Comparison of ENCODE assay signal across 26 mouse cellular contexts in the genomic region with DNA sequence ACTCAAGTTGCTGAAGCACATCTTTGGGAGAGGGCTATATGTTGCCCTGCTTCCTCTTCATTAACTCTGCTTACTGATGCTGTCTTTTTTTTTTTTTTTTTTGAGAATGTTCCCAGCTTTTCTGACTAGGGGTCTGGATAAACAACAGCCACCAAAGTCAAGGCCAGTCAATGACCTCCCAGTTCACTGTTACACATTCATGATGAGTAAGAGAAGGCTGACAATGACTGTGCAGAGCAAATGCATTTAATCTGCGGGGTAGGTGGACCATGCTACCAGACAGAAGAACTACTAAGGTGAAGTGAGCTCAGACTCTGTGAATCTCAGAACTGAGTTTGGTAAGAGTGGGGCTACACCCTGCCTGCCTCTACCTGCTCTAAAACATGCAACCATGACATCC.
DNase-seq lines count a peak whose midpoint lies in the region.
"Had no signal": no experiment of that assay in that cellular context is flagged by ENCODE, and none has a peak within 500 bp of the region (broad histone marks: within the 10 kb centered on the region; RNA-seq: fewer than 3 reads in every experiment).

No protein-coding gene starts in this region.

- 89% methylated on average over 1 of the region's 1 CpGs for WGBS in heart, embryonic 10.5 days

- no peak overlapping the region for H3K4me3 ChIP-seq in heart, embryonic 10.5 days
- H3K4me3 ChIP-seq: embryonic facial prominence, embryonic 10.5 days; embryonic facial prominence, embryonic 13.5 days; forebrain, embryonic 10.5 days; forebrain, embryonic 13.5 days; heart, adult 2 months; heart, embryonic 12.5 days; heart, embryonic 15.5 days; hindbrain, embryonic 10.5 days; hindbrain, embryonic 13.5 days; intestine, embryonic 15.5 days had no signal

- intact Hi-C loops in left cerebral cortex, postnatal 36 days (cut with DNase I), result no loop called here

- peak overlapping the region; percentile 47; the same call in 1 of the 2 replicates for H3K27ac ChIP-seq in heart, embryonic 10.5 days
- H3K27ac ChIP-seq: embryonic facial prominence, embryonic 10.5 days; embryonic facial prominence, embryonic 13.5 days; forebrain, embryonic 10.5 days; forebrain, embryonic 13.5 days; heart, adult 2 months; heart, embryonic 15.5 days; hindbrain, embryonic 10.5 days; hindbrain, embryonic 13.5 days; intestine, embryonic 15.5 days had no signal

- peak; percentile 35 to 75 for DNase-seq in adrenal gland, adult (ENCODE audit: inconsistent age in 2 of 2, low spot score in 1 of 2)
- DNase-seq in adrenal gland, postnatal 25 days, result no peak
- no peak for DNase-seq in heart, embryonic 10.5 days (ENCODE audit: low spot score)
- DNase-seq in heart, adult 8-10 months (ENCODE audit: low spot score), result no peak
- peak; percentile 9 for DNase-seq in adrenal gland, postnatal 10 days
- DNase-seq in left cerebral cortex, postnatal 36 days (ENCODE audit: low spot score in 2 of 2), result no peak
- DNase-seq in gastrocnemius, postnatal 25 days, result no peak
- DNase-seq: cerebellum, adult 11-12 months; cerebellum, adult 8-10 months; cerebellum, postnatal 10 days; cerebellum, postnatal 36 days; embryo, embryonic 11 days; gastrocnemius, postnatal 10 days; heart, adult 2 months; heart, postnatal 10 days; heart, postnatal 36 days; kidney, adult 11 months had no signal

- peaks cover 16% of the 10 kb centered on the region for H3K4me1 ChIP-seq in heart, embryonic 10.5 days
- H3K4me1 ChIP-seq: embryonic facial prominence, embryonic 10.5 days; intestine, embryonic 15.5 days had no signal

- no peaks in the 10 kb centered on the region for H3K9me3 ChIP-seq in heart, embryonic 10.5 days
- H3K9me3 ChIP-seq: embryonic facial prominence, embryonic 10.5 days; embryonic facial prominence, embryonic 13.5 days; forebrain, embryonic 10.5 days; forebrain, embryonic 13.5 days; heart, embryonic 12.5 days; heart, embryonic 15.5 days; hindbrain, embryonic 10.5 days; hindbrain, embryonic 13.5 days; intestine, embryonic 15.5 days had no signal

- H3K36me3 ChIP-seq in heart, embryonic 10.5 days, result no peaks in the 10 kb centered on the region
- H3K36me3 ChIP-seq: embryonic facial prominence, embryonic 10.5 days; embryonic facial prominence, embryonic 13.5 days; forebrain, embryonic 10.5 days; heart, embryonic 12.5 days; heart, embryonic 15.5 days; hindbrain, embryonic 10.5 days; hindbrain, embryonic 13.5 days; intestine, embryonic 15.5 days had no signal

- H3K27me3 ChIP-seq in heart, embryonic 10.5 days (ENCODE audit: insufficient read depth, poor library complexity, severe bottlenecking), result no peaks in the 10 kb centered on the region
- H3K27me3 ChIP-seq: embryonic facial prominence, embryonic 13.5 days; forebrain, embryonic 13.5 days; heart, embryonic 12.5 days; heart, embryonic 15.5 days; hindbrain, embryonic 13.5 days; intestine, embryonic 15.5 days had no signal

Comparison
In these comparisons a context has a peak if more than half of its experiments do, and no peak if none do; other contexts are left out.
1. DNase-seq: peak in adrenal gland, adult (2 of 2) and adrenal gland, postnatal 10 days (single experiment); none in adrenal gland, postnatal 25 days (single experiment), heart, embryonic 10.5 days (single experiment), heart, adult 8-10 months (single experiment), left cerebral cortex, postnatal 36 days (0 of 2) and gastrocnemius, postnatal 25 days (single experiment).